Mouse (Mus musculus) induced T-regulatory cell, adult 2 months (primary cell): ENCODE data around the gene Tmem95.

Experiments used
- DNase-seq: peaks from one replicate; pipeline ENCODE4 v3.0.0-alpha.2; 2012; ENCODE audit warnings: low read depth

Gene Tmem95

DNA sequence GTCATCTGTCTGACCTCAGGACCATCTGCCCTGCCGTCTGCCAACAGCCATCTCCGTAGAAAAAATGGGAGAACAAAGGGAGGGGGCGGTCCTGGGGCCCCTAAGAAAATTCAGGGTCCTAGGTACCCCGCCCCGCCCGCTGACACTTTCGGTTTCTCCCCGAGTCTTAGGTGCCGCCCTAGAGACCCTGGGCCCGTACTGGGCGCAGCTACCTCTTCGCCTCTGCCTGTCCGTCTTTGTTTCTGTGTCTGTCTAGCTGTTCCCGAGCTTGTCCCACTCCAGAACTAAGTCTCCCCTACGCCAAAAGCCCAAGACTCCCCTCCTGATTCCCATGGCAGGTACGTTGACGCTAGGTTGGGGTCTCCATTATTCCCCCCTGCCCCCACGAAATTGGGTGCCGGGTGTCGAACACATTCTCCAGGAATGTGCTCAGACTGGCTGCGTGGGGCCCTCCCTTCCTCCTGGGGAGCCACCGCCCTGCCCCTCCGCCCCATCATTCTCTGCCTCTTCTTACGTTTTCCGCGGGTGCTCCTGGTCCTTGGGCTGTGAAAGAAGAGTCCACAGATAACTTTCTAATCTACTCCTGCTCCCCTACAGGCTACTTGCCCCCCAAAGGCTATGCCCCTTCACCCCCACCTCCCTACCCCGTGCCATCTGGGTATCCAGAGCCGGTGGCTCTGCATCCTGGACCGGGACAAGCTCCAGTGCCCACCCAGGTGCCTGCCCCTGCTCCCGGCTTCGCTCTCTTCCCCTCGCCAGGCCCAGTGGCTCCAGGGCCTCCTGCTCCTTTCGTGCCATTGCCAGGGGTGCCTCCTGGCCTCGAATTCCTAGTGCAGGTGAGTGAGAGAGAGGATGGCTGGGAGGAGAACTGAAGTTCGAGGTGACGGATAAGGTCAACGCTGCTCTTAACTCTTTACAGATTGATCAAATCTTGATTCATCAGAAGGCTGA is 30.8 kb downstream of the Tmem95 start:
- peak; percentile 85 for DNase-seq

DNA sequence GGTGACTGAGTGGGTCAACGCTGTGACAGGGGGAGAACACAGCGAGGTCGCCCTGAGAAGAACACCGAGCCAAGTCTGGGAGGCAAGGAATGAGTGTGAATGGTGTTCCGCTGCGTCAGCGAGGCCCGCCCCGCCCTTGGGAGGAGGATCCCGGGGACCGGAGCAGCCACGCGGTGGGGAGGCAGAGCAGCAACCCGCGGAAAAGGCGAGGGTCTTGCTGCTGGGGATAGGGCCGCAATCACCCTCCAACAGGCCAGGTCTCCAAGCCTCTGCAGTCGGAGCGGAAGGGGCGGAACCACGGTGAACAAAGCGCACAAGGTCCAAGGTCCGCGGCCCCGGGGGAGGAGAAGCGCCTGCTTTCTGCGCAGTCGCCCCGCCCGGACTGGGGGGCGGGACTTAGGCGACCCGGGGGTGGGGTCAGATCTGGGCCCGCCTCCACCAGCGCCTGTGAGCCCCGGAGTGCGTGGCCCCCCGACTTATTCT is 31.6 kb downstream of the Tmem95 start, which contains the start of gene Plscr3:
Gene Plscr3, plus strand, starts transcription at position 179 of the 483 bp plus-strand sequence.
- DNase-seq, result peak; percentile 92

DNA sequence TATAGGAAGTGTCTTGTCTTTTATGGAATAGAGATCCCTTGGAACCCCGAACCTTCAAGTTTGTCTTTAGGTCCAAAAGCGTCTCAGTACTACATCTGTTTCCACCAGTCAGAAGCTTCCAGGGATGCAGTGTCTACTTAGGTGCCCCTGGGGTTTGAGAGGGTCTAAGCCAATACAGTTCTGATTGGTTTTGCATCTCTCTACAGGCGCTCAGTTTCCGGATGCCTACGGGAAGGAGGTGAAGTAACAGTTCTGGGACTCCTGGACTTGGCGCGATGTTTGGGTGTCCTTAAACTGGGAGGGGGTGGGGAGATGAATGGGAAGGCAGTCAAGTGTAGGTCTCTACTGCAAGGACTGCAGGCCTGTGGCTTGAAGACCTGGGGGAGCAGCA is 39.1 kb downstream of the Tmem95 start:
- DNase-seq, result no peak

DNA sequence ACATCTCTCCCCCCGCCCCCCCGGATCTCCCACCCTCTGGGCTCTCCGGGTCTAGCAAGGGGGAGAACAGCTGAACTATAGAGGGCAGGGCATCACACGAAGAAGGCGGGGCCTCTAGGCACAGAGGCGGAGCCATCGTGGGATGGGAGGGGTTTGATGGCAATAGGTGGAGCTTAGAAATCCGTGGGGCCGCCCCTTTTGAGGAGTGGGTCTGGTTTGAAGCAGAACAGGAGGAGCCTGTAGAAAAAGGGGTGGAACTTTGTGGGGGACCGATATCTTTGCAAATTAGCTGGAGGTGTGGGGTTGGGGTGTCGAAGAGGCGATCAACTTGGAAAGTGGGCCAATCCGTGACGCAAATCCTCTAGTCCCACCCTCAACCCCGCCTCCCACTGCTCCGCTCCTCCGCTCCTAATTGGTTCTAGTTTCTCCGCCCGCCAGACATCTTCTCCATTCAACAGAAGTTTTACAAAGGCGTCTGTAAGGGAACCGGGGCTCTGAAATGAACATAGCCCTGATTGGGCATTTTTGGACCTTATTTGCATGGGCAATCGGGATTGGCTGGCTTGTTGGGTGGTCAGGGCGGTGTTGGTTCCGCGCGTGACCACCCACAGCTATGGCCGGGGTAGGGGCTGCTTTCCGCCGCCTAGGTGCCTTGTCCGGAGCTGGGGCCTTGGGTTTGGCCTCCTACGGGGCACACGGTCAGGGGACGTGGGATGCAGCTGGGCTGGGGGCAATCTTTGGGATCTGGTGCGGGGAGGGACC is 39.7 kb downstream of the Tmem95 start, which contains the start of gene Tmem256:
Gene Tmem256, plus strand, starts transcription at position 563 of the 762 bp plus-strand sequence.
- peak; percentile 98 for DNase-seq

DNA sequence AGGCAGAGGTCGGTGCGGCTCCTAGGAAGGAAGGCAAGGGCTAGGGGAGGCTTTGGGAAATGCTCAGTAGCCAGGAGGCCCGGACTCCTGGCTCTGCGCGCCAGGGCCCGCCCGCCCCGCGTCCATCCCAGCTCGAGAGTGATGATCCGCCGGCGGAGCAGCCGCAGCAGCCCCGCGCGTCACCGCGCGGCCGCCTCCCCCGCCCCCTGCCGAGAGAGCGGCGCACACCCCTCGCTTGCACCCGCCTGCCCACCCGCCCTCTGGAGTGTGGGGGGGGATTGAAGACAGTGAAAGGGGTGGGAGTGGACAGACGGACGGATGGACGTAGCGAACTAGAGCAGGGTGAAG is 40.2 kb downstream of the Tmem95 start, which contains the start of gene Nlgn2:
Gene Nlgn2, minus strand, starts transcription at position 181 of the 348 bp plus-strand sequence.
- DNase-seq, result no peak

DNA sequence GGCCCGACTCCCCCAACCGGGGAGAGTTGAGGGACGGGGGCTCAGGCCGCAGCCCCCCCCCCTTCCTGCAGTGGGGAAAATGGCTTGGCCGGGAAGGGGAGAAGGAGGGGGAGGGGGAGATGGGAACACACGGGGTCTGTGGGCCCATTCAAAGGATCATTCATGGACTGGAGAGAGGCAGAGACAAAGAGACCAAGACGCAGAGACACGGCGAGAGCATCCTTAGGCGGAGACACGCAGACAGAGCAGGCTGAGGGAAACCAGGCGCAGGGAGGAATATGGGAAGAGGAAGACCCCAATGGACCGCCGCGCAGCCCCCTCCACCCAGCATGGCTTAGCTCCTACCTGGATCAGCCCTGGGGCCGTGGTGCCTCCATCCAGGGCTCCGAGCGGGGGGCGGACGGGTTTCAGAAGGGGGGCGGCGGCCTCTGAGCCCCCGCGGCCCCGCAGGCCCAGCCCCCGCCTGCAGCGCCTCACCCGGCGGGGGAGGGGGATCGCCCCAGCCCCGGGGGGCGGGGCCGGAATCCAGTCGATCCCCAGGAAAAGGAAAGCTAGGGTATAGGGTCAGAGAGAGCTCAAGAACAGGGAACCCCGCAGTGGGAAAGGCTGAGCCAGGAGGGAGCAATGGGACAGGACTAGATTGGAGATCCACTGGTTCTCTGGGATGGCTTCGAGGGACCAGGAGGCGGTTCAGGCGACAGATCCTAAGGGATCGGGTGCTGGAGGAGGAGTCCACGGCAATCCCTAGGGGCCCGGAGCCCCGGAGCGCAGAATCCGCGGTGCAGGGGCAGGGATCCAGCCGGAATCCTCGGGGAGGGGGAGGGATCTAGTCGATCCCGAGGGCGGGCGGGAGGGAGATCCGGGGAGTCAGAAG is 40.9 kb downstream of the Tmem95 start:
- DNase-seq, result peak; percentile 55

DNA sequence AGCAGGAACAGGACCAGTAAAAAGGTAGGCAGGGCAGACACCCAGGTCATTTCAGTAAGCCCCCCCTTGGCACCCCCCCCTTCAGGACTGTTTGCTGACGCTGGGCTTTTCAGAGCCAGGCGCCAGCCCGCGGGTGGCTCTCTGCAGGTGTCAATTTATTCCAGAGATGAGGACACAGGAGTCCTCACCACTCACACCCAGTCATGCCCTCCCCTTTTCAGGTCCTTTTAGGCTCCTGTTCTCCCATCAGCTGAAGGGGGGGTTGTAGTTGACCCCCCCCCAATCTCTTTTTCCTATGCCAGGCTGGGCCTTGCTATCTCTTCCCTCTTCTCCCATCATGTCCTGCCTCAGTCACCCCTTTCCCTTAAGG is 41.9 kb downstream of the Tmem95 start:
- peak; percentile 40 for DNase-seq

DNA sequence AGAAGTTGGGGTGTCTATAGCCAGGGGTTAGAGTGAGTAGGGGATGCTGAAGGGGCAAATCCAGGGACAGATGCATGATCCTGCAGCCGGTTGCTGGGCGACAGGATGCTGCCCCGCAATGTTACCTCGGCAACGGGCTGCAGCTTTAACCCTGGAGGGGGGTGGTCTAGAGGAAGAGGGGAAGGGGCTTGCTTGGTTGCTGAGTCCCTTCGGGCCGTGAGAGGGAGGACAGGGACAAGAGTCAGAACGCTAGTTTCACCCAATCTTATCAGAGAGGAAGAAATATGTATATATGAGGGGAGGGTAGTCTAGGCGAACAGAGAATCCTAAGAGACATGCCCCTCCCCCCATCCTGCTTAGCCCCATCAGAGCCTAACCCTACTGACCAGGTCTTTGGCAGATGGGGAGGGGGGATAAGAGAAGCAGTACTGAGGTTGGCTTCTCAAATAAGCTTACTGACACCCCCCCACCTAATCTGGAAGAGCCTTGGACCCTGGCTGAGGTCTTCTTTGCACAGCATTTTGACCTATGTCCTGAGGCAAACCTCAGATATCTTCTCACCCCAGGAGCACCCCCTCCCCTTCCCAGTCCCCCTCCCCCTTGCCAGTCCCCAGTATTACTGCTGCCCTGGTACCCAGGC is 42.4 kb downstream of the Tmem95 start:
- DNase-seq, result peak; percentile 35

DNA sequence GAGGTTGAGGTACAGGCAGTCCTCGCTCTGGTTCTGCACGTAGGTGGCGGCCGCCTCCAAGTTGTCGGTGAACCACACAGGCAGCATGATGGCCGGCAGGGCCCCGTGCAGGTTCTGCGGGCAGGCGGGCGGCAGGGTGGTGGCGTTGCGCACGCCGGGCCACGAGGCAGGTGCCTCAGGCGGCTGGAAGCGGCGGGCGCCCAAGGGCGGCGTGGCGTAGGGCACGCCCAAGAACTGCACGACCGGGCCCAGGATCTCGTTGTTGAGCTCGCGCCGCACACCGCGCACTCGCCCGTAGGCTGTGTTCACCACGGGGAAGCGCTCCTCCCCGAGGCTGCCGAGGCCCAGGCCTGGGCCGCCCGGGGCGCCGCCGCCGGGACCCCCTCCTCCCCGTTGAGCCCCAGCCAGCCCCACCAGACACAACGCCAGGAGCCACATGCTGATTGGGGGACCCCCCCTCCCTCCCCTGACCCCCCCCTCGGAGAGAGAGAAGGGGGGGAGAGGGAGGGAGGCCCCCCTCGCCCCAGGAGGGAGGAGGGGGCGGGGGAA is 43.7 kb downstream of the Tmem95 start:
- peak; percentile 71 for DNase-seq

DNA sequence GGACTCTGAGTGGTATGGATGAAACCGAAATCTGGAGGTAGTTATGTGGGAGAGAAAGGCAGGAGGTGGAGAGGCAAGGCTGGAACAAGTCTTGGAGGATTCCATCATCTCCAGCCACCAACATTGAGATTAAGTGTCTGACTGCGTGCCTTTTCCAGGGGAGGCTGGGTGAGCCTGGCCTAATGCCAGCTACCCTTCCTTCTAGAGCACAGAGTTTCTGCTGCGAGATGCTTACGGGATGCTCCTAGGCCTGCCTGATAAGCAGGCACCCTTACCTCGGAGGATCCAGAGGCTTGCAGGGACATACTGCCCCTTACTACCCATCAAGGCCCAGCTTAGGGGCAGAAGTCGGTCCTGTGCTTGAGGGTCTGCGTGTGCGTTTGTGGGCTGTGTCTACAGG is 44.3 kb downstream of the Tmem95 start:
- no peak for DNase-seq

DNA sequence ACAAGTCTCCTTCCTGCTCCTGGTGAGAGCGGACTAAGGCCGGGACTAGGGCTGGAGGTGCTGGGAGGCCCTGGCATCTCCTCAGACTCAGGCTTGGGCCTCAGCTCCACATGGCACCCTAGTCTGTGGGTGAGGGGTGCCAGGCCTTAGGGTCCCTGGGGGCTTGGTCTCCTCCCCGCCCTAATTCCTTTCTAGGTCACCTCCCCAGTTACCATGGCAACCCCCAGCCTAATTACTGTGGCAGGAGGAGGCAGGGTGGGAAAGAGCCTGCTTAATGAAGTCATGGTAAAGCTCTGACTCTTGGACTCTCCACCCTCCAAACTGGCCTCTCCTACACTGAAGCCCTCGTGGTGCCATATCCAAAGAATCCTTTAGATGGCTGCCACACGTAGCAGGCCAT is 49.0 kb downstream of the Tmem95 start:
- no peak for DNase-seq
